Mouse (Mus musculus): ENCODE measurements around the gene Prima1.

The Prima1 gene

GRCm38 (mm10) chr12:103155406-103155805 lies 86.5 kb downstream of the Prima1 start:
- no peak for DNase-seq (ENCODE audit: low spot score in 2 of 2)

- no peak for DNase-seq (ENCODE audit: low spot score in 2 of 2)
Measured at GRCm38 (mm10) chr12:103154927-103155326, 87.0 kb downstream of the Prima1 start.

- no peak for DNase-seq (ENCODE audit: low spot score in 2 of 2)
Measured at GRCm38 (mm10) chr12:103150247-103150646, 91.7 kb downstream of the Prima1 start.

Measured in urinary bladder, postnatal 4 days (tissue).